Mouse (Mus musculus) thymus, adult 2 months (tissue): ENCODE data around the gene Kif16b. TPM values are rescaled to one million over a fixed set of nuclear protein-coding genes. Genes with fewer than 3 reads are reported as not detected.
"Not testable (repeated sequence)": the region's sequence is repeated elsewhere in the genome, so short reads cannot be mapped to it uniquely, and the experiment has no call there.

Experiments
- DNase-seq: peaks from one replicate; pipeline ENCODE4 v3.0.0; 2021
- H3K27ac ChIP-seq: fragments of 200-500 bp; 2 replicates; pipeline ENCODE4 v1.5.1; 2012; ENCODE audit warnings: low read length, control low read depth; ENCODE audit not compliant: control insufficient read depth, insufficient read depth
- H3K27me3 ChIP-seq: fragments of 200-500 bp; 2 replicates; pipeline ENCODE4 v1.6.1; 2012; ENCODE audit warnings: mild to moderate bottlenecking, low read length, moderate library complexity, mixed read lengths; ENCODE audit not compliant: control insufficient read depth, insufficient read depth
- H3K36me3 ChIP-seq: fragments of 200-500 bp; 2 replicates; pipeline ENCODE4 v1.6.1; 2012; ENCODE audit warnings: mild to moderate bottlenecking, low read length, moderate library complexity; ENCODE audit not compliant: control insufficient read depth, insufficient read depth
- H3K4me1 ChIP-seq: fragments of 200-500 bp; replicated peaks from 2 replicates; pipeline ENCODE4 v1.6.1; 2012; ENCODE audit warnings: low read length; ENCODE audit not compliant: control insufficient read depth, insufficient read depth
- H3K4me3 ChIP-seq: fragments of 200-500 bp; 2 replicates; pipeline ENCODE4 v1.5.1; 2012; ENCODE audit warnings: mild to moderate bottlenecking, low read length, control low read depth, moderate library complexity; ENCODE audit not compliant: control insufficient read depth, insufficient read depth
- CTCF ChIP-seq: fragments of 200-500 bp; IDR thresholded peaks from 2 replicates; pipeline ENCODE4 v1.5.1; 2012; ENCODE audit warnings: mild to moderate bottlenecking, control low read depth, low read length, moderate library complexity, borderline replicate concordance; ENCODE audit not compliant: control insufficient read depth, poor library complexity, insufficient read depth; ENCODE audit errors: extremely low read depth
- POLR2A ChIP-seq: fragments of 200-500 bp; IDR thresholded peaks from 2 replicates; pipeline ENCODE4 v1.6.1; 2012; ENCODE audit warnings: mild to moderate bottlenecking, low read length, control low read depth, moderate library complexity; ENCODE audit not compliant: control insufficient read depth, poor library complexity, insufficient read depth; ENCODE audit errors: extremely low read depth
- WGBS: fragments of 180-500 bp; shearing (Covaris S2); methylation state at CpG from one replicate; pipeline ENCODE4 v1.1.7; 2018; 5-methylcytosine and 5-hydroxymethylcytosine counted together
- polyA plus RNA-seq: library from polyadenylated mRNA; depleted of rRNA; stranded (reverse); fragments of >200 nt; gene quantifications from 2 replicates; pipeline ENCODE4 v1.2.3, GENCODE M21; 2012; rRNA removed

Gene Kif16b
- polyA plus RNA-seq, 1 experiment: 9.5 TPM

DNA sequence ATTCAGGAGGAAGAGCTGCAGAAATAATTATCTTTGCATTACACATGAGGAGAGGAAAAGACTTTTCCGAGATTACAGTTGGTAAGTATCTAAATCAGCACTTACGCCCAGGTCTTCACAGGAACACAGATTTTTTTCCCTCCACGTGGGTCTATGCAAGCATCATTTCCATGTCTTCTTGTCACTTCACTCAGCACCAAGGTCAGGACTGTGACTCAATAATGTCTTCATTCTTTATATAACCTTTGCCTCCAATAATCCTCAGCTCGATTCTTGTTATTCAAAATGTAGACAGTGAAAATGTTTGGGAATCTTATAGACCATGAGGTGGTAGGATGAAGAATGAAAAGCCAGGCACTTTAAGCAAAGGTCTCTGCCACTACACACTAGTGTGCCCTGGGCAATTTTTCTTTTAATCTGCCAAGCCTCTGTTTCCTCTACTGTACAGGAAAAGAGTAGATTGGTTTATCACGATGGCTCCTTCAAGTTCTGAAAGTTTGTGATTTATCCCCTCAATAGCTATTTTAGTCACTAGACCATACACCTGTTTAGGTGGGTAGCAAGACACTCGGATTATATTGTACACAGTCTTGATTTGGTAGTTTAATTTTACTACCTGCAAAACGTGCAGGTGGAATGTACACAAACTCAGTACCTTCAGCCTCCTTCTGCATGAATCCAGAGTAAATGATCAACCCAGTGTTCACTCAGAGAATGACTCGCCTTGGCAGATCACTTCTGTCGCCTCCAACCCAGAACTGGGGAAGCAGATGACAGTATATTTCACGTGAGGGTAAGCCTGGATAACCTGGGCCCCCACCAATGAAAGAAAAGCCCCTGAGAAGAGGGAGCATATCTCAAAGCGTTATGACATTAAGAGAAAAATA, 316.2 kb downstream of the Kif16b start:
- 81% methylated on average over 11 of the region's 11 CpGs for WGBS
- H3K27me3 ChIP-seq: no peaks in the 10 kb centered on the region
- no peaks in the 10 kb centered on the region for H3K4me1 ChIP-seq
- TF ChIP-seq CTCF (no peak), POLR2A (no peak)
- H3K36me3 ChIP-seq: no peaks in the 10 kb centered on the region
- no peak overlapping the region for H3K27ac ChIP-seq
- H3K4me3 ChIP-seq: no peak overlapping the region
- no peak for DNase-seq

DNA sequence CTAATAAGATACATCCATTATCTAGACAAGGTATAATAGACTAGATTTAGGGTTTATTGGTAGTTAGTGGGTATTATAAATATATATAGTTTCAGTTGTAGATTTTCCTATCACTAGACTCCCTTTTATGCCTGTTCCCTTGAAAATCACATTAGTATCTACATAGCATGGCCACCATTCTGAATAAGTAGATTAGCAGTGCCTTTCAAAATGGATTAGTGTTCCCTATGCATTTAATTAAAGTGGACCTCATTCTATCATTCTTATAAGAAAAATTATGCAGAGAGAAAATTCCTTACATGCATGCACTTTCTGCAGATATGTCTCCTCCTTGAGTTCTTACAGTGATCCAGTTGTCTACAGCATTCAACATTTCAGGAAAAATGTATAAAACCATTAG, 320.9 kb downstream of the Kif16b start:
- TF ChIP-seq POLR2A (no peak), CTCF (no peak)
- H3K36me3 ChIP-seq: no peaks in the 10 kb centered on the region
- H3K4me1 ChIP-seq: no peaks in the 10 kb centered on the region
- H3K4me3 ChIP-seq: no peak overlapping the region
- no peak for DNase-seq
- no peak overlapping the region for H3K27ac ChIP-seq
- no peaks in the 10 kb centered on the region for H3K27me3 ChIP-seq

DNA sequence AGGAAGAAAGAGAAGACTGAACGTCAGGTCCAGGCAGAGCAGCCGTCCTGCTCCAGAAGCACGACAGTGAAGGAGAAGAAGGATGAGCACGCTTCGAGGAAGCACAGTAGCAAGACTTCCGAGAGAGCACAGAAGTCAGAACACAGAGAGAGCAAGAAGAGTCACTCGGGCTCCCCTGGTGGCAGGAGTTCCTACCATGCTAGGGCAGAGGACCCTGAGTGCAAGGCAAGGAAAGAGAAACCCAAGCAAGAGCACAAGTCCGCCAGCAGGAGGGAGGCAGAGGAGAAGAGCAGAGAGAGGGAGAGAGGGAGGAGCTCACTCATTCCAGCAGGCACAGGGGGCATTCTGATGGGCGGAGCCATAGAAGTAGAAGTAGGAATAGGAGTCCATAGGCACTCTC, 323.9 kb downstream of the Kif16b start:
- not testable (repeated sequence) for H3K4me3 ChIP-seq, H3K36me3 ChIP-seq, H3K27me3 ChIP-seq, DNase-seq, H3K27ac ChIP-seq, H3K4me1 ChIP-seq
- 71% methylated on average over 9 of the region's 9 CpGs for WGBS

DNA sequence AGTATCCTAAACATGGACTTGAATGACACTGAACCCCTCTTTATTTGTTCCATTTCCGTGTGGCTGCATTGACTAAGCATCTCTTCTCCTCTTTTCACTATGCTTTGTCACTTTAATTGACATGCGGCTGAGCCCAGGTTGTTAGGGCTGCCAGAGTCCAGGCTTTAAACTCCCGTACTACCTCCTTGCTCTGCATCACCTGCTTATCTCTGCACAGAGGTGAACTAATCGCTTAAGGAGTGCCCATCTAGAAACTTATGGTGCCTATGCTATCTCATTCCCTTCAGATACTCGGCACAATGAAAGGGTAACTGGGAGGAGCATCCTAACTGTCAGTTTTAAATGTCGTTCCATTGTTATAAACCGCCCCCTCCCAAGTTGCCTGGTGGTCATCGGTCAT, 331.6 kb downstream of the Kif16b start:
- TF ChIP-seq CTCF (no peak), POLR2A (no peak)
- 87% methylated on average over 8 of the region's 8 CpGs for WGBS
- Histone ChIP-seq H3K27me3 (no peaks in the 10 kb centered on the region), H3K4me3 (no peak overlapping the region), H3K27ac (no peak overlapping the region), H3K4me1 (no peaks in the 10 kb centered on the region), H3K36me3 (no peaks in the 10 kb centered on the region)
- DNase-seq: no peak

Other genes with a start within 250 kb of the Kif16b start
- 7.0 and 7.5 TPM in 2 replicates for gene Snrpb2, start 161.5 kb upstream of the Kif16b start, polyA plus RNA-seq
- gene Otor, start 176.9 kb upstream of the Kif16b start, polyA plus RNA-seq: not detected in 2 replicates